Comparison of ENCODE assay signal across 8 mouse cellular contexts in genomic region chr7:66179120-66179581, GRCm38 (mm10).
DNase-seq lines count a peak whose midpoint lies in the region; ATAC-seq lines count a peak whose summit lies in the region.

No protein-coding gene starts in this region.

- peak; percentile 19; the same call in 1 of the 2 replicates for ATAC-seq in monocyte, adult 5-6 weeks (replicated peaks; ENCODE audit: insufficient number of reproducible peaks, low FRiP score, low TSS enrichment, poor library complexity, severe bottlenecking)
- no peak for ATAC-seq in cerebellum, adult (ENCODE audit: insufficient number of reproducible peaks, low FRiP score, low TSS enrichment)

- DNase-seq in kidney, postnatal 14 days = peak; percentile 19
- no peak for DNase-seq in kidney, adult 18-20 months
- DNase-seq in adrenal gland, postnatal 14 days = peak; percentile 74
- peak; percentile 62 for DNase-seq in gastrocnemius, postnatal 10 days
- peak; percentile 30 for DNase-seq in left cerebral cortex, adult 11 months (ENCODE audit: low spot score)
- no peak for DNase-seq in cerebellum, postnatal 36 days

Comparison
In these comparisons a context has a peak if more than half of its experiments do, and no peak if none do; other contexts are left out.
1. DNase-seq: peak in kidney, postnatal 14 days (single experiment), adrenal gland, postnatal 14 days (single experiment), gastrocnemius, postnatal 10 days (single experiment) and left cerebral cortex, adult 11 months (single experiment); none in kidney, adult 18-20 months (single experiment) and cerebellum, postnatal 36 days (0 of 2).